Mouse (Mus musculus) CH12.LX (cell line): ENCODE results near the gene Fam160a1. TPM values are rescaled to one million over a fixed set of nuclear protein-coding genes. Genes with fewer than 3 reads are reported as not detected.

ENCODE experiments used
- DNase-seq: peaks from one replicate; pipeline ENCODE4 v3.0.0-alpha.2; 2013; ENCODE audit errors: extremely low read depth
- H3K27ac ChIP-seq: 2 replicates; pipeline ENCODE4 v1.5.1; 2012; ENCODE audit warnings: low read depth, mild to moderate bottlenecking, control low read depth, moderate library complexity; ENCODE audit not compliant: insufficient read depth
- H3K27me3 ChIP-seq: replicated peaks from 2 replicates; pipeline ENCODE3; 2012; ENCODE audit warnings: inconsistent platforms
- H3K36me3 ChIP-seq, 2 experiments: replicated peaks in 1 of 2; 2 replicates each; pipeline versions ENCODE3 to v1.6.1; 2012; ENCODE audit warnings: inconsistent platforms in 1 of 2, low read length in 1 of 2, mild to moderate bottlenecking in 1 of 2, mixed read lengths in 1 of 2, moderate library complexity in 1 of 2; ENCODE audit not compliant: control insufficient read depth in 1 of 2, insufficient read depth in 1 of 2
- H3K4me1 ChIP-seq, 2 experiments: 2 replicates each; pipeline ENCODE4 v1.6.1; 2012; ENCODE audit warnings: inconsistent platforms in 1 of 2, moderate library complexity in 1 of 2; ENCODE audit not compliant: insufficient read depth in 2 of 2, control insufficient read depth in 1 of 2
- H3K4me2 ChIP-seq: 2 replicates; pipeline ENCODE4 v1.6.1; 2012; ENCODE audit warnings: low read depth, mild to moderate bottlenecking, control low read depth; ENCODE audit not compliant: poor library complexity, insufficient read depth, severe bottlenecking
- H3K4me3 ChIP-seq, 3 experiments: fragments of 150-350 bp in 1 of 3; sonication (generic) in 1 of 3; replicated peaks in 1 of 3; 2 replicates each; pipeline versions ENCODE3 to v1.5.1; 2011 to 2012; ENCODE audit warnings: low read depth in 2 of 3, low read length in 2 of 3, mild to moderate bottlenecking in 2 of 3, moderate library complexity in 2 of 3, control low read depth in 1 of 3, improper control_type of control experiment in 1 of 3, inconsistent platforms in 1 of 3, mixed read lengths in 1 of 3; ENCODE audit not compliant: poor library complexity in 1 of 3
- H3K79me2 ChIP-seq: replicated peaks from 2 replicates; pipeline ENCODE4 v1.6.1; 2012; ENCODE audit warnings: mild to moderate bottlenecking, moderate library complexity; ENCODE audit not compliant: control insufficient read depth, poor library complexity, insufficient read depth, severe bottlenecking; ENCODE audit errors: extremely low read depth
- H3K9ac ChIP-seq: 2 replicates; pipeline ENCODE4 v1.6.1; 2012; ENCODE audit warnings: low read depth, mild to moderate bottlenecking, control low read depth, moderate library complexity; ENCODE audit not compliant: insufficient read depth
- H3K9me3 ChIP-seq: replicated peaks from 2 replicates; pipeline ENCODE3; 2012; ENCODE audit warnings: low read length, inconsistent platforms, mixed read lengths
- CHD1 ChIP-seq: IDR thresholded peaks from 2 replicates; pipeline ENCODE4 v1.6.1; 2012; ENCODE audit warnings: low read depth, low read length, improper control_type of control experiment, inconsistent platforms
- E2F4 ChIP-seq: IDR thresholded peaks from 2 replicates; pipeline ENCODE4 v1.6.1; 2011; ENCODE audit warnings: low read depth, low read length, improper control_type of control experiment; ENCODE audit not compliant: insufficient replicate concordance
- ETS1 ChIP-seq: conservative IDR thresholded peaks from 2 replicates; pipeline ENCODE4 v1.6.1; 2012; ENCODE audit warnings: low read depth, mild to moderate bottlenecking, inconsistent platforms, low read length, improper control_type of control experiment, moderate library complexity
- GABPA ChIP-seq: IDR thresholded peaks from 2 replicates; pipeline ENCODE4 v1.6.1; 2012; ENCODE audit warnings: low read depth, low read length, improper control_type of control experiment, inconsistent platforms; ENCODE audit not compliant: insufficient replicate concordance
- IRF4 ChIP-seq: IDR thresholded peaks from 2 replicates; pipeline ENCODE4 v1.6.1; 2014; ENCODE audit warnings: low read depth, mild to moderate bottlenecking, inconsistent platforms, low read length, improper control_type of control experiment
- MAFK ChIP-seq: IDR thresholded peaks from 2 replicates; pipeline ENCODE4 v1.6.1; 2011; ENCODE audit warnings: low read length, improper control_type of control experiment; ENCODE audit not compliant: insufficient replicate concordance
- MAX ChIP-seq: IDR thresholded peaks from 2 replicates; pipeline ENCODE4 v1.6.1; 2011; ENCODE audit warnings: low read length, improper control_type of control experiment
- MAZ ChIP-seq: IDR thresholded peaks from 2 replicates; pipeline ENCODE4 v1.6.1; 2012; ENCODE audit warnings: low read depth, mild to moderate bottlenecking, inconsistent platforms, low read length, improper control_type of control experiment, moderate library complexity
- MYC ChIP-seq: IDR thresholded peaks from 2 replicates; pipeline ENCODE4 v1.6.1; 2011; ENCODE audit warnings: low read depth, mild to moderate bottlenecking, improper control_type of control experiment, low read length
- NELFE ChIP-seq: IDR thresholded peaks from 2 replicates; pipeline ENCODE4 v1.6.1; 2011; ENCODE audit warnings: low read depth, low read length, improper control_type of control experiment
- NRF1 ChIP-seq: IDR thresholded peaks from 2 replicates; pipeline ENCODE4 v1.6.1; 2014; ENCODE audit warnings: low read depth, mild to moderate bottlenecking, inconsistent platforms, low read length, improper control_type of control experiment, moderate library complexity
- POLR2A ChIP-seq: IDR thresholded peaks from 2 replicates; pipeline ENCODE4 v1.6.1; 2011; ENCODE audit warnings: low read depth, mild to moderate bottlenecking, improper control_type of control experiment, low read length
- RCOR1 ChIP-seq: conservative IDR thresholded peaks from 2 replicates; pipeline ENCODE4 v1.6.1; 2012; ENCODE audit warnings: low read depth, mild to moderate bottlenecking, inconsistent platforms, low read length, improper control_type of control experiment
- TBP ChIP-seq: conservative IDR thresholded peaks from 2 replicates; pipeline ENCODE4 v1.6.1; 2011; ENCODE audit warnings: low read depth, low read length, improper control_type of control experiment
- TCF12 ChIP-seq: IDR thresholded peaks from 2 replicates; pipeline ENCODE4 v1.6.1; 2014; ENCODE audit warnings: low read depth, mild to moderate bottlenecking, inconsistent platforms, low read length, improper control_type of control experiment
- UBTF ChIP-seq: IDR thresholded peaks from 2 replicates; pipeline ENCODE4 v1.6.1; 2012; ENCODE audit warnings: low read depth, mild to moderate bottlenecking, inconsistent platforms, low read length, improper control_type of control experiment, moderate library complexity
- USF1 ChIP-seq: IDR thresholded peaks from 2 replicates; pipeline ENCODE4 v1.6.1; 2014; ENCODE audit warnings: low read depth, mild to moderate bottlenecking, inconsistent platforms, low read length, improper control_type of control experiment
- ZKSCAN1 ChIP-seq: IDR thresholded peaks from 2 replicates; pipeline ENCODE4 v1.6.1; 2012; ENCODE audit warnings: low read depth, inconsistent platforms, low read length, improper control_type of control experiment, borderline replicate concordance
- ZNF384 ChIP-seq: IDR thresholded peaks from 2 replicates; pipeline ENCODE4 v1.6.1; 2012; ENCODE audit warnings: low read depth, low read length, improper control_type of control experiment, inconsistent platforms
- dilution Hi-C: fragments of 300-500 bp; cut with MboI; formaldehyde crosslinking; loops from 2 replicates; pipeline ENCODE4 v1.14.3; 2020; ENCODE audit warnings: low sequenced_read_pairs; ENCODE audit not compliant: extremely low pct_unique_long_range_greater_than_20kb, extremely low pct_ligation_motif_present
- in situ Hi-C: fragments of 300-500 bp; cut with MboI; formaldehyde crosslinking; loops from 3 replicates; pipeline ENCODE4 v1.14.3; 2019; ENCODE audit warnings: low sequenced_read_pairs, low pct_ligation_motif_present, low pct_unique_long_range_greater_than_20kb, mixed read lengths
- polyA plus RNA-seq: library from polyadenylated mRNA; unstranded; fragments of >175 nt; gene quantifications from 2 replicates; pipeline ENCODE4 v1.2.1, GENCODE M21; 2012; ENCODE audit warnings: low read depth; ENCODE audit not compliant: insufficient read length
- total RNA-seq, 2 experiments: library from RNA; depleted of rRNA; stranded (reverse); fragments of 300-350 nt in 1 of 2; fragments of >200 nt in 1 of 2; gene quantifications; 2 replicates each; pipeline ENCODE4 v1.2.3; 2012 to 2014

Fam160a1 gene
- total and polyA plus RNA-seq, 3 experiments: 0.17 to 0.41 (median 0.20) TPM

- Histone ChIP-seq H3K4me2 (no peak overlapping the region), H3K36me3 (no peaks in the 10 kb centered on the region), H3K79me2 (no peaks in the 10 kb centered on the region)
- in situ Hi-C loops: no loop called here
- TF ChIP-seq TCF12 (no peak), ETS1 (no peak), ZKSCAN1 (no peak), ZNF384 (no peak), CHD1 (no peak), MAZ (no peak), IRF4 (no peak), E2F4 (no peak), GABPA (no peak), TBP (no peak), MAFK (no peak), USF1 (no peak), MAX (no peak), NRF1 (no peak), UBTF (no peak), POLR2A (no peak), RCOR1 (no peak)
- TF ChIP-seq, all 38 proteins: peak for 0
- dilution Hi-C loops: no loop called here
- no peak overlapping the region for H3K27ac ChIP-seq
- no peaks in the 10 kb centered on the region for H3K4me1 ChIP-seq
- no peak overlapping the region for H3K4me3 ChIP-seq
- no peaks in the 10 kb centered on the region for H3K9me3 ChIP-seq
- H3K27me3 ChIP-seq: no peaks in the 10 kb centered on the region
- no peak for DNase-seq
- H3K9ac ChIP-seq: no peak overlapping the region
Observed at GRCm38 (mm10) chr3:85819319-85819718, 2.2 kb upstream of the Fam160a1 start.

- in situ Hi-C loops (no loop called here), dilution Hi-C loops (no loop called here)
- H3K9ac ChIP-seq: no peak overlapping the region
- no peak overlapping the region for H3K4me2 ChIP-seq
- DNase-seq: no peak
- H3K4me3 ChIP-seq: no peak overlapping the region
- H3K9me3 ChIP-seq: no peaks in the 10 kb centered on the region
- no peak overlapping the region for H3K27ac ChIP-seq
- no peak for TF ChIP-seq TCF12
- no peak for TF ChIP-seq USF1
- TF ChIP-seq MAX: no peak
- TF ChIP-seq MYC: no peak
- no peak for TF ChIP-seq NELFE
- H3K36me3 ChIP-seq: no peaks in the 10 kb centered on the region
- H3K27me3 ChIP-seq: no peaks in the 10 kb centered on the region
- H3K79me2 ChIP-seq: no peaks in the 10 kb centered on the region
- H3K4me1 ChIP-seq: no peaks in the 10 kb centered on the region
Observed at GRCm38 (mm10) chr3:85814241-85814640, 2.9 kb downstream of the Fam160a1 start.
